Mouse (Mus musculus) urinary bladder, postnatal 4 days (tissue): ENCODE measurements around the gene Tymp.

ENCODE experiments used
- DNase-seq, 2 experiments: peaks; one replicate each; pipeline ENCODE4 v3.0.0; 2021 to 2022; ENCODE audit warnings: low spot score in 2 of 2

Gene Tymp

GRCm38 (mm10) chr15:89376957-89377356 lies at the start of gene Tymp:
Gene Tymp, minus strand, starts transcription at chr15:89377039.
- no peak for DNase-seq

GRCm38 (mm10) chr15:89425711-89426121 lies 48.9 kb upstream of the Tymp start, which contains the start of gene Cpt1b:
Gene Cpt1b, minus strand, starts transcription at chr15:89425863.
- no peak for DNase-seq

GRCm38 (mm10) chr15:89424621-89425020 lies 47.8 kb upstream of the Tymp start:
- peak in 1 of 2 experiments; percentile 53 for DNase-seq

- no peak for DNase-seq
Observed at GRCm38 (mm10) chr15:89421938-89422337, 45.1 kb upstream of the Tymp start.

- no peak for DNase-seq
Observed at GRCm38 (mm10) chr15:89415282-89415681, 38.4 kb upstream of the Tymp start.

- no peak for DNase-seq
Observed at GRCm38 (mm10) chr15:89410118-89410517, 33.3 kb upstream of the Tymp start, which contains the start of gene Syce3. Gene Syce3, minus strand, starts transcription at chr15:89410503.

- no peak for DNase-seq
Observed at GRCm38 (mm10) chr15:89406691-89407090, 29.9 kb upstream of the Tymp start.

GRCm38 (mm10) chr15:89404831-89405623 lies 28.2 kb upstream of the Tymp start:
- no peak for DNase-seq

GRCm38 (mm10) chr15:89402471-89402870 lies 25.6 kb upstream of the Tymp start:
- DNase-seq, result no peak

GRCm38 (mm10) chr15:89399716-89400115 lies 22.9 kb upstream of the Tymp start:
- no peak for DNase-seq

- DNase-seq, result no peak
Observed at GRCm38 (mm10) chr15:89398146-89398545, 21.3 kb upstream of the Tymp start.

GRCm38 (mm10) chr15:89396883-89397282 lies 20.0 kb upstream of the Tymp start:
- no peak for DNase-seq

GRCm38 (mm10) chr15:89390081-89390480 lies 13.2 kb upstream of the Tymp start:
- no peak for DNase-seq

- DNase-seq, result no peak
Observed at GRCm38 (mm10) chr15:89387127-89387526, 10.3 kb upstream of the Tymp start.

GRCm38 (mm10) chr15:89384617-89385016 lies 7.8 kb upstream of the Tymp start, which contains the start of gene Klhdc7b:
Gene Klhdc7b, plus strand, starts transcription at chr15:89384917.
- DNase-seq, result no peak

GRCm38 (mm10) chr15:89379429-89379828 lies 2.6 kb upstream of the Tymp start:
- no peak for DNase-seq

GRCm38 (mm10) chr15:89378831-89379401 lies 2.1 kb upstream of the Tymp start, which contains the start of gene Odf3b:
Gene Odf3b, minus strand, starts transcription at chr15:89379282.
- no peak for DNase-seq

- no peak for DNase-seq
Observed at GRCm38 (mm10) chr15:89377938-89378828, 1.3 kb upstream of the Tymp start.

- no peak for DNase-seq
Observed at GRCm38 (mm10) chr15:89377362-89377761, 523 bp upstream of the Tymp start.

- DNase-seq, result no peak
Observed at GRCm38 (mm10) chr15:89376040-89376439, 799 bp downstream of the Tymp start.

GRCm38 (mm10) chr15:89374801-89375534 lies 1.9 kb downstream of the Tymp start:
- DNase-seq, result no peak
